Mouse (Mus musculus) myocyte (in vitro differentiated cells): ENCODE results near the gene Abcb1b. TPM values are rescaled to one million over a fixed set of nuclear protein-coding genes. Genes with fewer than 3 reads are reported as not detected.

ENCODE experiments used
- H3K27me3 ChIP-seq: one replicate; pipeline ENCODE4 v1.6.1; 2011; ENCODE audit not compliant: control insufficient read depth, insufficient read depth, insufficient read length
- H3K36me3 ChIP-seq: one replicate; pipeline ENCODE4 v1.6.1; 2011; ENCODE audit not compliant: control insufficient read depth, insufficient read depth
- H3K4me2 ChIP-seq: one replicate; pipeline ENCODE4 v1.6.1; 2011; ENCODE audit warnings: low read depth, control low read depth
- H3K4me3 ChIP-seq: one replicate; pipeline ENCODE4 v1.5.1; 2011; ENCODE audit warnings: mild to moderate bottlenecking, control low read depth, moderate library complexity
- H3K79me2 ChIP-seq: one replicate; pipeline ENCODE4 v1.6.1; 2011; ENCODE audit not compliant: control insufficient read depth, insufficient read depth
- H3ac ChIP-seq: one replicate; pipeline ENCODE4 v1.6.1; 2011; ENCODE audit not compliant: control insufficient read depth, insufficient read length
- CEBPB ChIP-seq: IDR thresholded peaks from 2 replicates; pipeline ENCODE4 v1.6.1; 2011; ENCODE audit warnings: mild to moderate bottlenecking, moderate library complexity; ENCODE audit not compliant: poor library complexity, insufficient read depth, severe bottlenecking
- E2F4 ChIP-seq: IDR thresholded peaks from one replicate; pipeline ENCODE4 v1.6.1; 2011; ENCODE audit warnings: mild to moderate bottlenecking, control low read depth, moderate library complexity; ENCODE audit not compliant: insufficient read depth
- MAX ChIP-seq: IDR thresholded peaks from one replicate; pipeline ENCODE4 v1.6.1; 2011; ENCODE audit warnings: low read depth, mild to moderate bottlenecking, control low read depth
- MYOD1 ChIP-seq, 3 experiments: IDR thresholded peaks; one replicate each; pipeline ENCODE4 v1.6.1; 2011; ENCODE audit warnings: control low read depth in 2 of 3, low read depth in 2 of 3, mild to moderate bottlenecking in 2 of 3, moderate library complexity in 1 of 3; ENCODE audit not compliant: insufficient read length in 2 of 3, control insufficient read depth in 1 of 3
- MYOG ChIP-seq, 3 experiments: IDR thresholded peaks; one replicate each; pipeline ENCODE4 v1.6.1; 2011; ENCODE audit warnings: control low read depth in 2 of 3, low read depth in 2 of 3, mild to moderate bottlenecking in 2 of 3; ENCODE audit not compliant: insufficient read length in 2 of 3, control insufficient read depth in 1 of 3, insufficient read depth in 1 of 3
- POLR2A ChIP-seq: IDR thresholded peaks from one replicate; pipeline ENCODE4 v1.6.1; 2011; ENCODE audit warnings: low read depth, mild to moderate bottlenecking, control low read depth, moderate library complexity; ENCODE audit not compliant: insufficient read length
- POLR2AphosphoS2 ChIP-seq: IDR thresholded peaks from one replicate; pipeline ENCODE4 v1.6.1; 2011; ENCODE audit warnings: low read depth, control low read depth; ENCODE audit not compliant: insufficient read length
- REST ChIP-seq: IDR thresholded peaks from one replicate; pipeline ENCODE4 v1.6.1; 2011; ENCODE audit warnings: mild to moderate bottlenecking, control low read depth, moderate library complexity; ENCODE audit not compliant: insufficient read depth, insufficient read length
- SRF ChIP-seq: IDR thresholded peaks from one replicate; pipeline ENCODE4 v1.6.1; 2011; ENCODE audit warnings: low read depth; ENCODE audit not compliant: control insufficient read depth, insufficient read length
- TCF12 ChIP-seq: IDR thresholded peaks from one replicate; pipeline ENCODE4 v1.6.1; 2011; ENCODE audit warnings: mild to moderate bottlenecking, control low read depth; ENCODE audit not compliant: poor library complexity, insufficient read depth, severe bottlenecking
- TCF3 ChIP-seq: IDR thresholded peaks from one replicate; pipeline ENCODE4 v1.6.1; 2011; ENCODE audit warnings: low read depth, control low read depth; ENCODE audit not compliant: insufficient read length
- USF1 ChIP-seq: IDR thresholded peaks from one replicate; pipeline ENCODE4 v1.6.1; 2011; ENCODE audit warnings: low read depth, mild to moderate bottlenecking, control low read depth, moderate library complexity
- polyA plus RNA-seq: library from polyadenylated mRNA; unstranded; fragments of >200 nt; fragmentation: generic; extraction: Trizol; gene quantifications from one replicate; pipeline ENCODE4 v1.2.1, GENCODE M21; 2012; ENCODE audit warnings: missing spikeins

Abcb1b gene
- polyA plus RNA-seq, 1 experiment = 6.8 TPM

DNA sequence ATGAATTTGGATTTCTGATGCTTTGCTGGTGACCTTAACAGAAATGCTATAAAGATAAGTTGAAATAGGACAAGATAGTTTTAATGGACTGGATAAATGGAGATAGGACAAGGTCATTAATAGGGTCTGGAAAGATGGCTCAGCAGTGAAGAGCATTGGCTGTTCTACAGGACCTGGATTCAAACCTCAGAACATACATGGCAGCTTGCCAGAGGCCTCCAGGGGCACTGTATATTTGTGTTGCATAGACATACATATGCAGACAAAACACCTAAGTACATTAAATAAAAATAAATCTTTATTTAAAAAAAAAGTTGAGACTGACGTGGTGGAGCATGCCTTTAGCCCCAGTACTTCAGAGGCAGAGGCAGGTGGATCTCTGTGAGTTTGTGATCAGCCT, 103.1 kb downstream of the Abcb1b start:
- Histone ChIP-seq H3ac (no peak overlapping the region), H3K36me3 (no peaks in the 10 kb centered on the region), H3K79me2 (no peaks in the 10 kb centered on the region), H3K4me2 (no peak overlapping the region), H3K4me3 (no peak overlapping the region), H3K27me3 (no peaks in the 10 kb centered on the region)
- TF ChIP-seq TCF3 (no peak), MYOG (IDR thresholded peaks at IDR 0.05; ENCODE audit: control insufficient read depth in 1 of 3, insufficient read depth in 1 of 3, insufficient read length in 2 of 3, low read depth in 2 of 3) (no peak), SRF (no peak), E2F4 (no peak), CEBPB (no peak), TCF12 (no peak), USF1 (no peak), REST (no peak), POLR2AphosphoS2 (no peak), MYOD1 (IDR thresholded peaks at IDR 0.05; ENCODE audit: control insufficient read depth in 1 of 3, insufficient read length in 2 of 3, low read depth in 2 of 3) (no peak), MAX (no peak), POLR2A (no peak)

DNA sequence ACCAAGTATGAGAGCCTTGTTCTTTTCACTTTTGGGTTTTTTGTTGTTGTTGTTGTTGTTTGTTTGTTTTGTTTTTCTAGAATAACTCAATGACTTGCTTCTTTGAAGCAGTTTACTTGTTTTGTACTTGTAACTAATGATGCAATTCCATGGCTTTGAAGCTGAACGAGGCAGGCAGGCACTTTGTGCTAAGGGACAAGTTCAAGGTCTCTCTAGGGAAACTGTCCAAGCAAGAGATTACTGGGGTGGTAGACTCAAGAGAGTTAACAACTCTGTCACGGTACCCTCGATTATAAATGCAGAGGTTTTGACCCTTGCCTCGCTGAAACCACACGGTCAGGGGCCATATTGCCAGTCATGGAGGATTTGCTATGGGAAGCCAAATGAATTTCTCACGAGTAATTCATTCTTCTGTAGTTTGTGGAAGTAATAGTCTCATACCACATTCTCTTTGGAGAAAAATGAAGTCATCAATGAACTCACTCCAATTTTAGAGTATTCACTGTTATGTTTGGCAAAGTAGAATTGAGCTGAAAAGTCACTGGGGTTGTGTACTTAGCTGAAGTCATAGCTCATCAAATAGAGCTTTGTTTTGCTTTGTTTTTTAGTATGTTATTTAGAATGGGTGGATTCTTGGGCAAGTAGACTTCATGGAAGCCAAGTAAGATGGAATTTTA, 104.3 kb downstream of the Abcb1b start:
- H3ac ChIP-seq = no peak overlapping the region
- no peaks in the 10 kb centered on the region for H3K79me2 ChIP-seq
- H3K27me3 ChIP-seq = no peaks in the 10 kb centered on the region
- TF ChIP-seq MYOD1 (IDR thresholded peaks at IDR 0.05; ENCODE audit: control insufficient read depth in 1 of 3, insufficient read length in 2 of 3, low read depth in 2 of 3) (no peak), POLR2AphosphoS2 (no peak), MAX (no peak), MYOG (IDR thresholded peaks at IDR 0.05; ENCODE audit: control insufficient read depth in 1 of 3, insufficient read depth in 1 of 3, insufficient read length in 2 of 3, low read depth in 2 of 3) (no peak), CEBPB (no peak), USF1 (no peak), POLR2A (no peak), REST (no peak), E2F4 (no peak), SRF (no peak), TCF12 (no peak), TCF3 (no peak)
- H3K4me2 ChIP-seq = no peak overlapping the region
- no peaks in the 10 kb centered on the region for H3K36me3 ChIP-seq
- H3K4me3 ChIP-seq = no peak overlapping the region

DNA sequence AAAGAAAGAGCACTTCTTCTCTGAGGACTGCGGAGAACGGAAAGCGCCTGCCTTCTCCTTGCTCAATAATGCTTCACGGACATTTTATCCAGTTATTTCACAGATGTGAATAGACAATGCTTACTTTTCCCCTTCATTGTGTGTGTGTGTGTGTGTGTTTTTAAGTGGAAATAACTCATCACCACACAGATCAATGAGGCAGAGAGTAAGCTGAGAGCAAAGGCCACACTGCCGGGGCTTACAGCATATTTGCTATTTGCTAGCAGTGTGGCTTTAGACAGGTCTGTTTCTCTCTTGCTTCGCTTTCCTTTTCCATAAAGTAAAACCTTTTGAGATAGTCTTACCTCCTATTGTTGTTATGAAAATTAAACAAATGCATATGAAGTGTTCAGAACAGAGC, 106.6 kb downstream of the Abcb1b start:
- no peaks in the 10 kb centered on the region for H3K36me3 ChIP-seq
- H3K27me3 ChIP-seq = no peaks in the 10 kb centered on the region
- H3K4me2 ChIP-seq = no peak overlapping the region
- TF ChIP-seq MYOG (IDR thresholded peaks at IDR 0.05; ENCODE audit: control insufficient read depth in 1 of 3, insufficient read depth in 1 of 3, insufficient read length in 2 of 3, low read depth in 2 of 3) = no peak
- no peak for TF ChIP-seq SRF
- no peak for TF ChIP-seq POLR2A
- no peak for TF ChIP-seq CEBPB
- no peak for TF ChIP-seq POLR2AphosphoS2
- no peak for TF ChIP-seq MAX
- TF ChIP-seq MYOD1 (IDR thresholded peaks at IDR 0.05; ENCODE audit: control insufficient read depth in 1 of 3, insufficient read length in 2 of 3, low read depth in 2 of 3) = no peak
- no peak for TF ChIP-seq TCF12
- TF ChIP-seq E2F4 = no peak
- TF ChIP-seq REST = no peak
- TF ChIP-seq USF1 = no peak
- no peak for TF ChIP-seq TCF3
- no peaks in the 10 kb centered on the region for H3K79me2 ChIP-seq
- no peak overlapping the region for H3K4me3 ChIP-seq
- no peak overlapping the region for H3ac ChIP-seq

DNA sequence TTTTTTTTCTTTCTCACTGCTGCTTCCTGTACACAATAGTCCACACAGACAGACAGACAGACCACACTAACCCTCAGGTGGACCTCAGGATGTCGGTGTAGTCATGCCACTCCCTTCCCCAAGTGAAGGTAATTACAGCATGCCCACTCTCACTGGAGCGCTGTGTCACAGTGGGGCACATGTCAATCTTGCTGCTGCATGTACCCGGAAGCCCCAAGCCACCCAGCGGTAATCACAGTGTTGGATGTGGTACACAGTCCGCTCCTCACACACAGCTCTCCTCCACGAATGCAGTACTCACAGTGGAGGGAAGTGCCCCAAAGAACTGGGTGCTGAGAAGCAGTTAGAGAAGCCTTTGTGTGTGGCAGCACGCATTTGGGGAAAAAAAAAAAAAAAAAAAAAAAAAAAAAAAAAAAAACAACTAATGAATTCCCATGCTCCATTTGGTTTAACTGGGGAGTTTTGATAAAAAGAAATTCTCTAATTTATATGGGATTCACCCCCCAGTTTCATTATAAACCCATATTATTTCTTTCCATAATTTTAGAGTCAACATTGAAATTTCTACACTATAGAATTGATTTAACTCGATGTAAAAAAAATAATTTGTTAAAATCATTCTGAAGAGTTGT, 113.7 kb downstream of the Abcb1b start:
- Histone ChIP-seq H3K4me2 (no peak overlapping the region), H3K4me3 (no peak overlapping the region), H3K27me3 (no peaks in the 10 kb centered on the region), H3K79me2 (no peaks in the 10 kb centered on the region), H3K36me3 (no peaks in the 10 kb centered on the region), H3ac (no peak overlapping the region)
- no peak for TF ChIP-seq MYOD1 (IDR thresholded peaks at IDR 0.05; ENCODE audit: control insufficient read depth in 1 of 3, insufficient read length in 2 of 3, low read depth in 2 of 3)
- no peak for TF ChIP-seq POLR2AphosphoS2
- TF ChIP-seq TCF12 = no peak
- TF ChIP-seq SRF = no peak
- TF ChIP-seq REST = no peak
- no peak for TF ChIP-seq MAX
- TF ChIP-seq TCF3 = no peak

Other genes with a start within 250 kb of the Abcb1b start
- not detected for gene Rundc3b, start 175.2 kb upstream of the Abcb1b start, polyA plus RNA-seq
- 0.89 TPM for gene Abcb1a, start 138.1 kb upstream of the Abcb1b start, polyA plus RNA-seq
- 0.04 TPM for gene Abcb4, start 95.6 kb downstream of the Abcb1b start, polyA plus RNA-seq
- 6.6 TPM for gene Crot, start 199.2 kb downstream of the Abcb1b start, polyA plus RNA-seq